Mouse (Mus musculus) hindbrain, embryonic 16.5 days (tissue): ENCODE results near the gene Lamp2. TPM values are rescaled to one million over a fixed set of nuclear protein-coding genes. Genes with fewer than 3 reads are reported as not detected.
"Not testable (repeated sequence)": the region's sequence is repeated elsewhere in the genome, so short reads cannot be mapped to it uniquely, and the experiment has no call there.

Experiments used
- ATAC-seq: fragments of 200-750 bp; cut with Nextera tagmentation; 2 replicates; pipeline ENCODE4 v1.8.0; 2017; ENCODE audit warnings: moderate TSS enrichment, moderate library complexity
- H3K27ac ChIP-seq: fragments of 300-500 bp; sonication (generic); 2 replicates; pipeline ENCODE4 v1.5.1; 2014; ENCODE audit warnings: low read depth, mild to moderate bottlenecking, control low read depth, low read length, moderate library complexity
- H3K27me3 ChIP-seq: fragments of 300-500 bp; sonication (generic); replicated peaks from 2 replicates; pipeline ENCODE4 v1.6.1; 2014; ENCODE audit warnings: low read length; ENCODE audit not compliant: control insufficient read depth, insufficient read depth
- H3K36me3 ChIP-seq: fragments of 300-500 bp; sonication (generic); 2 replicates; pipeline ENCODE4 v1.6.1; 2014; ENCODE audit warnings: mild to moderate bottlenecking, low read length, moderate library complexity, mixed read lengths; ENCODE audit not compliant: control insufficient read depth, insufficient read depth
- H3K4me1 ChIP-seq: fragments of 300-500 bp; sonication (generic); 2 replicates; pipeline ENCODE4 v1.6.1; 2014; ENCODE audit warnings: low read depth, low read length; ENCODE audit not compliant: control insufficient read depth, insufficient read depth
- H3K4me2 ChIP-seq: fragments of 300-500 bp; sonication (generic); 2 replicates; pipeline ENCODE4 v1.6.1; 2014; ENCODE audit warnings: mild to moderate bottlenecking, low read length, control low read depth, moderate library complexity
- H3K4me3 ChIP-seq: fragments of 300-500 bp; sonication (generic); 2 replicates; pipeline ENCODE4 v1.5.1; 2014; ENCODE audit warnings: mild to moderate bottlenecking, low read length, control low read depth, moderate library complexity
- H3K9ac ChIP-seq: fragments of 300-500 bp; sonication (generic); 2 replicates; pipeline ENCODE4 v1.6.1; 2014; ENCODE audit warnings: low read depth, mild to moderate bottlenecking, control low read depth, low read length, moderate library complexity
- H3K9me3 ChIP-seq: fragments of 300-500 bp; sonication (generic); 2 replicates; pipeline ENCODE4 v1.6.1; 2014; ENCODE audit warnings: mild to moderate bottlenecking, low read length, moderate library complexity; ENCODE audit not compliant: control insufficient read depth
- WGBS: fragments of 180-500 bp; shearing (Covaris S2); extraction: QIAGEN DNeasy Blood & Tissue Kit; methylation state at CpG from one replicate; pipeline ENCODE4 v1.1.7; 2014; 5-methylcytosine and 5-hydroxymethylcytosine counted together
- polyA plus RNA-seq: library from polyadenylated mRNA; unstranded; fragments of >200 nt; fragmentation: Nextera tagmentation; extraction: Ambion mirVana; gene quantifications from 2 replicates; pipeline ENCODE4 v1.2.1, GENCODE M21; 2015

Gene Lamp2
- 63.7 and 77.1 TPM in 2 replicates for polyA plus RNA-seq

DNA sequence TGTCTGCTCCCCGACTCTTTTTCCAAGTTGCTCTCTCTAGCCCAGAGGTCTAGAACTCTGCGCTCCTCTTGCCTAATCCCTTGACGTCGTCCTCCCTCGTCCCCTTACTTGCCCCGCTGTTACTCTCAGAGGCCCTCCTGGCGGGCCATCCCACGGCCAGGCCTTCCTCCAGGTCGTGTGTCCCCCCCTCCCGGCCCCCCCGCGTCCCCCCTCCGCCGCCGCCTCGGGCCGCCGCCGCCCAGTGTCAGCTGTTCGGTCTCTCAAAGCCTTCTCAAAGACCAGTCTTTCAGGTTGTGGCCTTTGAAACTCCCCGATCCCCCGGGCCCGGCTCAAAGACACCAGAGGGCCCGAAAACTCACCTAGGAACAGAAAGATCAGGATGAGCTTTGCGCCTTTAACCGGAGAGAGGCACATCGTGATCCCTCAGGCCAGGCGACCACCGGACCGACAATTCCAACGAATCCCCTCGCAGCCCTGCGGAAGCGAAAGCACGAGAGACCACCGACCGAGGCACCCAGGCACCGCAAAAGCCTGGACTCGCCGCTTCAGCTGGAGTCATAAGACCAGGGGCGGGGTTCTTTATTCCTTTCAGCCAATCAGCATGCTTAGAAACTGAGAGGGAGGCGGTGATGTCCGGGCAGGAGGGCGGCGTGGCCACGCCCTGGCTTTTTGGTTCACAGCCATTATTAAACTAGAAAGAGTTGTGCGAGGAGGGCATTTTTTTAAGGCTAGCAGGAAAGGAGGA is at the start of gene Lamp2:
Lamp2 (minus strand) TSS at position 565 of the 745 bp plus-strand sequence.
- Histone ChIP-seq H3K4me2 (peak within 1 kb of the TSS; percentile 49), H3K27me3 (no peaks in the 10 kb centered on the region), H3K36me3 (no peaks in the 10 kb centered on the region), H3K27ac (peak within 1 kb of the TSS; percentile 65), H3K9ac (peak within 1 kb of the TSS; percentile 70), H3K4me1 (peaks cover 3% of the 10 kb centered on the region; the same call in 1 of the 2 replicates), H3K4me3 (peak within 1 kb of the TSS; percentile 63), H3K9me3 (no peaks in the 10 kb centered on the region)
- WGBS, result 11% methylated on average over 47 of the region's 47 CpGs
- ATAC-seq, result peak; percentile 99

DNA sequence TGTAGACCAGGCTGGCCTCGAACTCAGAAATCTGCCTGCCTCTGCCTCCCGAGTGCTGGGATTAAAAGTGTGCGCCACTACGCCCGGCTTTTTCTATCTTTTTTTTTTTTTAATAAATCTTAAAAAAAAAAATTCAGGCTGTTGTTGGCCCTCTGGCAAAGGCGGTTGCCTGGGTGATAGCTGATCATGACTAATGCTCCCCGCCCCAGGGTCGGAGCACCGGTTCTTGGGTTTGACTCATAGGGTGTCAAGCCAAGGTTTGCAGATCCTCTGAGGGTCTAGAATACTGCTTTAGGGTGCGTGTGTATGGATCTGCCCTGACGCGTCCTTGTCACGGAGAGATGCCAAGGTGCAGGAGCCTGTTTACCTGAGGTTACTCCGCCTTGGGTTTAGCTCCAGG is 48.6 kb upstream of the Lamp2 start:
- H3K27ac ChIP-seq, result no peak overlapping the region
- WGBS, result 92% methylated on average over 13 of the region's 14 CpGs
- no peak overlapping the region for H3K4me3 ChIP-seq
- H3K36me3 ChIP-seq, result no peaks in the 10 kb centered on the region
- H3K27me3 ChIP-seq, result no peaks in the 10 kb centered on the region
- H3K4me2 ChIP-seq, result no peak overlapping the region
- no peaks in the 10 kb centered on the region for H3K4me1 ChIP-seq
- no peak overlapping the region for H3K9ac ChIP-seq
- no peaks in the 10 kb centered on the region for H3K9me3 ChIP-seq
- ATAC-seq, result no peak

DNA sequence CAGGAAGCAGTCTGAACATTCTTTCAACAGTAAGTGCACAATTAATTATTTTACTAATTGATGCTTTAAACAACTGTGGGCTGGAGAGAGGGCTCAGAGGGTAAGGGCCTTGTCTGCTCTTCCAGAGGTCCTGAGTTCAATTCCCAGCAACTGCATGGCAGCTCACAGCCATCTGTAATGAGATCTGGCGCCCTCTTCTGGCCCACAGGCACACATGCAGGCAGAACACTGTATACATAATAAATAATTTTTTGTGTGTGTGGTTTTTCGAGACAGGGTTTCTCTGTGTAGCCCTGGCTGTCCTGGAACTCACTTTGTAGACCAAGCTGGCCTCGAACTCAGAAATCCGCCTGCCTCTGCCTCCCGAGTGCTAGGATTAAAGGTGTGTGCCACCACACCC is 45.9 kb upstream of the Lamp2 start:
- not testable (repeated sequence) for H3K4me1 ChIP-seq, H3K27ac ChIP-seq, H3K9ac ChIP-seq, ATAC-seq, H3K9me3 ChIP-seq, H3K36me3 ChIP-seq, H3K4me2 ChIP-seq, H3K4me3 ChIP-seq, H3K27me3 ChIP-seq
- WGBS, result 76% methylated on average over 5 of the region's 5 CpGs

DNA sequence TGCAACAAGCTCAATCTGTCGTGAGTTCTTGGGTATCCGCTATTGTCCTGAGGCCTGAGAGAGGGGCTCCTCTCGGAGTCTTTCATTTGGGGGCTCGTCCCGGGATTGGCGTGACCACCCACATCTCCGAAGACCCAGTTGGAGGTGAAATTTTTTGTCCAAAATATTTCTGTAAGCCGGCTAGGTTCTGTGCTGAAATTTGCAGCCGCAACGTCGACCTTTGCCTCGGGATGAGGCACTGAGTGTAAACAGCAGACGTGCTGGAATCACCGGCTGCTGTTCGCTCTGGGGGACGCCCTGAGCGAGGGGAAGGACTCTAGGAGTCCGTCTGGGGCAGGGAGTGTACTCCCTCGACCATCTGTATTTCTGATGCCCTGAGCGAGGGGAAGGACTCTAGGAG is 29.2 kb upstream of the Lamp2 start:
- peak overlapping the region; percentile 23; the same call in 1 of the 2 replicates for H3K4me2 ChIP-seq
- not testable (repeated sequence) for H3K27me3 ChIP-seq, H3K4me1 ChIP-seq, H3K4me3 ChIP-seq, H3K9ac ChIP-seq, H3K36me3 ChIP-seq, H3K27ac ChIP-seq, ATAC-seq, H3K9me3 ChIP-seq
- WGBS, result 19% methylated on average over 20 of the region's 20 CpGs

DNA sequence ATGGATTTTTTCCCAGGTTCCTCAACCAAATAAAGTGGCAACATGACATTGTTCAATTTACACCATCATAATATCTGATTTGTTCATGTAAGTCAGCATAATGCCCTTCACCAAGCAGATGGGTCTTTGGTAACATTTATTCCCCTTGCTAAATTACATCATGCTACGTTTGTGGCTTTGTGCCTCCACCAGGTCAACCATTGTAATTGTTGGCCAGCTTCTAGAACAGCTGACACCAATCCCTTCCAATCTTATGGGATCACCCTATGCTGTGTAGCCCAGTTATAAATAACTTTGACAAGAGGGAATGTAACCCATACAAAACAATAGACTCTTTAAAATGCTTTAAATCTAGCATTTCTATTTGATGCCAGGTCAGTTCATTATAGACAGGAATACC is 22.3 kb upstream of the Lamp2 start:
- no peak for ATAC-seq
- no peak overlapping the region for H3K27ac ChIP-seq
- 50% methylated on average over 1 of the region's 1 CpGs for WGBS
- no peaks in the 10 kb centered on the region for H3K4me1 ChIP-seq
- no peak overlapping the region for H3K4me2 ChIP-seq
- no peak overlapping the region for H3K4me3 ChIP-seq
- no peaks in the 10 kb centered on the region for H3K36me3 ChIP-seq
- no peaks in the 10 kb centered on the region for H3K9me3 ChIP-seq
- H3K9ac ChIP-seq, result no peak overlapping the region
- H3K27me3 ChIP-seq, result no peaks in the 10 kb centered on the region

DNA sequence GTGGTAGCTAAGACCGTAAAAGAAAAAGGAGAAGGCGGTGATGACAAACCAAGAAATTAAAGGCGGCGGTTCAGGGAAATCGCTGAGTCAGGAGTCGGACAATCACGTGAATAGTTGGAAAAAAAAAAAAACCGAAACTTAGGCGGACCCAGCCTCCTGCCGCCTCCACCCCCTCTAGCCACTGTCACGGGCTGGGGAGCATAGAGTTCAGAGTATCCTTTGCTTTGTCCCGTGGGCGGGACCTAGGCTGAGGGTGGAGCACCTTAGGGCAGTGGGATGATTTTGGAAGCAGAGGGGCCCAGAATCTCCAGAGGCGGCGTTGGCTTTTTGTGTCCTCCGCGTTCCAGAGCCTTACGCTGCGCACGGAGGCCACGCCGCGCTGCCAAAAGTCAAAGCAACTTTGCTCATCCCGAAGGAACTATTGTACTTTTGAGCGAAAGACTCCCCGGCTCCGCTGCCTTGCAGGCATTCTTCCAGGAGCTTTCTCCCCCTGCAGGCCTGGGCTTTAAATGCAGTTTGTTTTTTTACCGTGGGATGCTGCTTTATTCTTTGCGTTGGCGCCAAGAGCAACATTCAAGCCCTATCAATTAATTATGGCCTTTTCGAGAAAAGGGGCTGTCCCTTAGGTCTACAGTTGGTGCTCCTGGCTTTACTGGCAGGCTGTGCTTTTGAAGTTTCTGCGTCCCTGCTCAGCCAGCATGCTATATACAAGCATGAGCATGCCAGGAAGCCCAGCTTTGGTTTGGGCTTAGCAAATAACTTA is 17.5 kb upstream of the Lamp2 start:
- peak overlapping the region; percentile 79 for H3K27ac ChIP-seq
- WGBS, result 8% methylated on average over 32 of the region's 32 CpGs
- H3K9me3 ChIP-seq, result no peaks in the 10 kb centered on the region
- H3K27me3 ChIP-seq, result no peaks in the 10 kb centered on the region
- H3K4me3 ChIP-seq, result peak overlapping the region; percentile 59
- ATAC-seq, result peak; percentile 97
- peak overlapping the region; percentile 57 for H3K4me2 ChIP-seq
- no peaks in the 10 kb centered on the region for H3K4me1 ChIP-seq
- peak overlapping the region; percentile 60 for H3K9ac ChIP-seq
- no peaks in the 10 kb centered on the region for H3K36me3 ChIP-seq

DNA sequence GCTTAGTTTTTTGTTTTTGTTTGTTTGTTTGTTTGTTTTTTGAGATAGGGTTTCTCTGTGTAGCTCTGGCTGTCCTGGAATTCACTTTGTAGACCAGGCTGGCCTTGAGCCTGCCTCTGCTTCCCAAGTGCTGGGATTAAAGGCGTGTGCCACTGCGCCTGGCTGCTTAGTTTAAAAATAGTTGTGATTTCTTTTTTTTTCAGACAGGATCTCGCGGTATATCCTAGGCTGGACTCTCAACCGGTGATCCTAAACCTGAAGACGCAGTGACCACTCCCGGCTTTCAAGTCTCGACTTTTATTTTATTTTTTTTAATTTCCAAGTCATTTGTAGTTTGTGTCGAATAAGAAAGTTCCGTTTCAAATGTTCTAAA is 16.9 kb upstream of the Lamp2 start:
- peak; percentile 67 for ATAC-seq
- H3K27ac ChIP-seq, result no peak overlapping the region
- no peaks in the 10 kb centered on the region for H3K27me3 ChIP-seq
- no peaks in the 10 kb centered on the region for H3K9me3 ChIP-seq
- peak overlapping the region; percentile 59 for H3K4me3 ChIP-seq
- no peaks in the 10 kb centered on the region for H3K4me1 ChIP-seq
- WGBS, result 14% methylated on average over 10 of the region's 10 CpGs
- no peaks in the 10 kb centered on the region for H3K36me3 ChIP-seq
- H3K9ac ChIP-seq, result no peak overlapping the region
- peak overlapping the region; percentile 57 for H3K4me2 ChIP-seq

DNA sequence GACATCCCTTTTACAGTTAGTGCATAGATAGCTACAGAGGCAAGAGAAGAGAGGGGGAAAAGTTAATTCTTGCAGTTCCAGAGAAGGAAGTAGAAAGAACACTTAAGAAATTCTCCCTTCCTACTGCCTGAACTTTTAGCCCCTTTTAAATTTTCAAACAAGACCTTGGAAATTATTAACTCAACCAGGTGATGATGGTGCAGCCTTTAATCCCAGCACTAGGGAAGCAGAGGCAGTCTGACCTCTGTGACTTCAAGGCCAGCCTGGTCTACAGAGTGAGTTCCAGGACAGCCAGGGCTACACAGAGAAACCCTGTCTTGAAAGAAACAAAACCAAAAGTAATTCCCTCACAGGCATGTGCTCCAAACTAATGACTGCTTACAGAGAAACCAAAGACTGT is 10.0 kb upstream of the Lamp2 start:
- Histone ChIP-seq H3K27ac (no peak overlapping the region), H3K36me3 (no peaks in the 10 kb centered on the region), H3K27me3 (no peaks in the 10 kb centered on the region), H3K4me1 (no peaks in the 10 kb centered on the region), H3K4me3 (no peak overlapping the region), H3K9ac (no peak overlapping the region), H3K4me2 (no peak overlapping the region), H3K9me3 (no peaks in the 10 kb centered on the region)
- ATAC-seq, result no peak

DNA sequence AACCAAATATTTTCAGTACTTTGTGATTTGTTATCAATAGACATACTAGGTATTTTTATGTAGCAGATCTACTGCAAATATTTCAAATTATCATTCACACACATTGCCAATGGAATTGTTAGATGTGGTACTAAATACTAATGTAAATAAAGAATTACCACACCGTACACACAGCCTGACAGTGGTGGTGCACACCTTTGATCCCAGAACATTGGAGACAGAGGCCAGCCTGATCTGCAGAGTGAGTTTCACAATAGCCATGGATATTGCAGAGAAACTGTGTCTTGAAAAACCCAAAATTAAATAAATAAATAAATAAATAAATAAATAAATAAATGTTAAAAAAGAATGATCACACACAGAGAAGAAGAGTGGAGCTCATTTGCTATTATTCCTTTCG is 6.9 kb upstream of the Lamp2 start:
- no peak for ATAC-seq
- 94% methylated on average over 2 of the region's 2 CpGs for WGBS
- H3K27me3 ChIP-seq, result no peaks in the 10 kb centered on the region

More for the DNA sequence above, 6.9 kb upstream of the Lamp2 start:
- Histone ChIP-seq H3K4me1 (no peaks in the 10 kb centered on the region), H3K36me3 (no peaks in the 10 kb centered on the region), H3K9ac (no peak overlapping the region), H3K9me3 (no peaks in the 10 kb centered on the region), H3K4me2 (no peak overlapping the region), H3K27ac (no peak overlapping the region), H3K4me3 (no peak overlapping the region)
